Mouse (Mus musculus) adrenal gland, adult 8-10 months (tissue): ENCODE results near the gene Gba. TPM values are rescaled to one million over a fixed set of nuclear protein-coding genes. Genes with fewer than 3 reads are reported as not detected.
"Not testable (repeated sequence)": the region's sequence is repeated elsewhere in the genome, so short reads cannot be mapped to it uniquely, and the experiment has no call there.

Experiments used
- DNase-seq: peaks from one replicate; pipeline ENCODE4 v3.0.0; 2022
- total RNA-seq, 4 experiments: library from RNA; stranded (reverse); gene quantifications; 2 replicates each; pipeline ENCODE4 v1.2.4; 2022

The Gba gene
- total RNA-seq, 4 experiments from 2014 or later: 65.6 to 84.3 (median 70.5) TPM

DNA sequence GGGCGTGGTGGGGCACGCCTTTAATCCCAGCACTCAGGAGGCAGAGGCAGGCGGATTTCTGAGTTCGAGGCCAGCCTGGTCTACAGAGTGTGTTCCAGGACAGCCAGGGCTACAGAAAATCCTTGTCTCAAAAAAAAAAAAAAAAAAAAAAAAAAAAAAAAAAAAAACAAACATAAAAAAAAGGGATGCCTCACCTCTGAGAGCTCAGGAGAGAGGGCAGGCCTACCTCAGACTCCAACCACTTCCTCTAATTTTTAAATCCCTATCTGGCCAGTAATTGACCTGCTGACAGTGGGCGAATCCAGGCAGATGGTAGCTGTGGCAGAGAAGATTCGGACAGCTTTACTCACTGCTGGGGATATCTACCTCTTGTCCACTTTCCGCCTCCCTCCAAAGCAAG lies 13.7 kb downstream of the Gba start:
- DNase-seq: not testable (repeated sequence)

GRCm38 (mm10) chr3:89218271-89218670 lies 15.5 kb downstream of the Gba start:
- no peak for DNase-seq

DNA sequence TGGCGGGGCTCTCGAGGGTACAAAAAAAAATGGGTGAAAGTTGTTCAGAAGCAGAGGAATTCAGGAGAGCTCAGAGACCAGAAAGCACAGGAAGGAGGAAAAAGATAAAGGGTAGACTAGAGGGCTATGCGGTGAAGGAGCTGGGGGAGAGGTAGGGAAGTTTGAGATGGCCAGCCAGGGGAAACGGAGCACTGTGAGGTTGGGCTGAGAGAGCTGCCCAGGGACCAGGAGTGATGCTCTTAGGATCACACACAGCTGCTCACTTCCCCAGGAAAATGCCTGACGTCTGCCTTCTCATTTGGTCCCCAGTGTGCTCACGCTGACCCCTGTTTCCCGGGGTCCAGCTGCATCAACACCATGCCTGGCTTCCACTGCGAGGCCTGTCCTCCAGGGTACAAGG lies 16.8 kb downstream of the Gba start:
- DNase-seq: no peak

- no peak for DNase-seq
Measured at GRCm38 (mm10) chr3:89221167-89221566, 18.4 kb downstream of the Gba start.

GRCm38 (mm10) chr3:89224796-89225195 lies 22.1 kb downstream of the Gba start:
- no peak for DNase-seq

- DNase-seq: no peak
Measured at GRCm38 (mm10) chr3:89225321-89225815, 22.6 kb downstream of the Gba start.

DNA sequence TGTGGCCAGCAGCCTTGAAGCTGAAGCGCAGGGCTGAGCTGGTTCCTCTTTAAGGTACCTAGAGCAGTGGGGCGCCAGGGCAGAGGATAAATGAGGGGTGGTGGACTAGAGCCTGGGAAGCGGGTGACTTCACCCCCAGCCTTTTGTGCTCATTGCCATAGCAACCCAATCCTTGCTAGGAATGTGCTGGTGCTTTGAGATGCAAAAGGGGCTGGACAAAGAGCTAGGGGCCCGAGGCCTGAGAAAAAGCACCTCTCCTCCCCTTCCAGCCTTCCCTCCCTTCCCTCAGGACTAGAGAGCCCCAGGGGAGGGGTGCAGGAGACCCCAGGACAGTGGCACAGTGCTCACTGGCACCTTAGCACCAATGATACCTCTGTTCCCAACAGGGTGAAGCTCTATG lies 23.2 kb downstream of the Gba start:
- no peak for DNase-seq

GRCm38 (mm10) chr3:89226361-89226760 lies 23.6 kb downstream of the Gba start:
- no peak for DNase-seq

- no peak for DNase-seq
Measured at GRCm38 (mm10) chr3:89226900-89227299, 24.2 kb downstream of the Gba start, which contains the start of gene Mtx1. Gene Mtx1, minus strand, starts transcription at chr3:89227088.

DNA sequence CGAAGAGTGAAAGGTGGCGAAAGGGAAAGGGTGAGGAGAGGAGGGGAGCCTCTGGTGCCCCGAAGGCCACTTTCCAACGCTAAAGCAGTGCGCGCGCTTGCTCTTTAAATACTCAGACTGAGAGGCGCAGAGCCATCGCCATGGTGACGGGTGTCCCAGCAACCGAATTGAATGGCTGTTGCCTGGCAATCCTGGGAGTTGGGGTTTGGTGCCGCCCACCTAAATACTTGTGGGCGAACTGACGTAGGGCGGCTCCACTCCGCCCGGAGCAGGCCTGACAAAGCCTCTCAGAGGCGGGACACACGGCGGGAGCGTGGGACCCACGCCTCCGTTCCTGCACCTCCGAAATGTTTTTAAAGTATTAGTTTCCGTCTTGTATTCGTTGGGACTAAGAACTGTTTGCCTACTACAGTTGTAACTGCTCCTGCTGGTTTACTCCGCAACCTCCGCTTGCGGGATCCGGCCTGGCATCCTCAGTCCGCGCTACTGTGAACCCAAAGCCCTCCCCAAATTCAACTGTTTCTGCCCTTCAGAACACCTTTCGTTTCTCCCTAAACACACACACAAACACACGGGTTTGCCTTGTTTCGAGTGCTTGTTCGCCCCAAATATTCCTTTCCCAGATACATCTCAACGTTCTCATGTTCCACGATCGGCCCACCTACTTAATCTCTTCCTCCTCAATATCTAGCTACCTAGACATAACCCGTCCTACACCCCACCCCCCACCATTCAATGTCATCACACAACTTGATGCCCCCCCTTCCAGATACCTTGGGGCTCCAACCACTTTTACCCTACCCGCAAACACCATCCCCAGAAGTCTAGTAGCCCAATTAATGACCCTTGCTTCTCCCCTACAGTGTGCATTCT lies 24.8 kb downstream of the Gba start:
- peak; percentile 85 for DNase-seq

- DNase-seq: peak; percentile 75
Measured at GRCm38 (mm10) chr3:89228180-89228549, 25.4 kb downstream of the Gba start.

DNA sequence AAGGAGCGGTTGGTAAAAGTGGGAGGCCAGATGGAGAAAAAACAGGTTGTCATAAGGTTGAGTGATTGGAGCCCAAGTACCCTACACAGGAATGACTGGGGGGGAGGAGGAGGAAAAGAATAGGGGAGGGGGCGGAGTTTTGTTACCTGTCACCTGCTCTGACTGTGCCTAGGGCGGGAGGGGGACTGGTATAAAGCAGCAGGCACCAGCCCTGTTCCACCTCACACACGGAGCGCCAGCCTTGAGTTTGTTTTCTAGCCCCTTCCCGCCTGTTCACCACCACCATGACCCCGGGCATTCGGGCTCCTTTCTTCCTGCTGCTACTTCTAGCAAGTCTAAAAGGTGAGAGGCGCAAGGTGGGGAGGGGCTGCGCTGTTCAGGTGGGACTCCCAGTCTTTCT lies 26.1 kb downstream of the Gba start, which contains the start of gene Muc1:
Gene Muc1 (plus strand): TSS at position 222 of the 400 bp plus-strand sequence.
- no peak for DNase-seq

GRCm38 (mm10) chr3:89229276-89229675 lies 26.5 kb downstream of the Gba start:
- no peak for DNase-seq

GRCm38 (mm10) chr3:89230561-89230960 lies 27.8 kb downstream of the Gba start:
- DNase-seq: no peak

- DNase-seq: no peak
Measured at GRCm38 (mm10) chr3:89231345-89231744, 28.6 kb downstream of the Gba start.

DNA sequence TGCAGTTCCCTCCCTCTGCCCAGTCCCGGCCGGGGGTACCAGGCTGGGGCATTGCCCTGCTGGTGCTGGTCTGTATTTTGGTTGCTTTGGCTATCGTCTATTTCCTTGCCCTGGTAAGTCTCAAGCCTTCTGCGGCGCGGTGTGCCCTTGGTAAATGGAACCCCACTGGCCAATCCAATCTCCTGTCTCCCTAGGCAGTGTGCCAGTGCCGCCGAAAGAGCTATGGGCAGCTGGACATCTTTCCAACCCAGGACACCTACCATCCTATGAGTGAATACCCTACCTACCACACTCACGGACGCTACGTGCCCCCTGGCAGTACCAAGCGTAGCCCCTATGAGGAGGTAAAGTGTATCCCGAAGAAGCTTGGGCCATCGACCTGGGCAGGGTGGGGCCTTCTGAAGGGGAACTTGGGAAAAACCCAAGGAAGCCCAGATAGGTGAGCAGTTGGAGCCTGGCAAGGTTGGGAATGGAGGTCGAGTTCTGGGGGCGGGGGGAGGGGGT lies 29.1 kb downstream of the Gba start:
- no peak for DNase-seq

GRCm38 (mm10) chr3:89232614-89233013 lies 29.9 kb downstream of the Gba start:
- DNase-seq: no peak

- no peak for DNase-seq
Measured at GRCm38 (mm10) chr3:89233562-89234110, 30.9 kb downstream of the Gba start.

GRCm38 (mm10) chr3:89236516-89236915 lies 33.8 kb downstream of the Gba start:
- no peak for DNase-seq

GRCm38 (mm10) chr3:89237682-89238081 lies 35.0 kb downstream of the Gba start:
- DNase-seq: no peak

DNA sequence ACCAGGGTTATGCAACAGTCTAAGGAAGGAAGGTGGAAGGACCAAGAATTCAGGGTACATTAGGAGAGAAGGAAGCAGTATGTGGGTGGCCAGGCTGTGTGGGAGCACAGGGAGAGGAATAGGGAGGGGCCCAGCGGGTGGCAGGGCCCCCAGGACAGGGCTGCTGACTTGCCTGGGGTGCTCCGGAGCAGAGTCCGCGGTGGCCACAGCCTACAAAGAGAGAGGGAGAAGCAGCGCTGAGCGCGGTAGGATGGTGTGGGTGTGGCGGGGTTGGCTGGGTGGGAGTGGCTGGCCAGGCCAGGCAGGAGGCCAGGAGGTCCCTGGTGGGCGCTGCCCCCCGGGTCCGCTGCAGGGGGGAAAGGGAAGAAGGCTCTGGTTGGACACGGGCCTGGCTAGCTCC lies 35.8 kb downstream of the Gba start:
- DNase-seq: no peak

- no peak for DNase-seq
Measured at GRCm38 (mm10) chr3:89242331-89242895, 39.7 kb downstream of the Gba start.

- DNase-seq: no peak
Measured at GRCm38 (mm10) chr3:89243609-89244008, 40.9 kb downstream of the Gba start.
